Mouse (Mus musculus) kidney, postnatal 10 days (tissue): ENCODE results near the gene Mtch1.
"Not testable (repeated sequence)": the region's sequence is repeated elsewhere in the genome, so short reads cannot be mapped to it uniquely, and the experiment has no call there.

Source experiments
- DNase-seq: peaks from one replicate; pipeline ENCODE4 v3.0.0; 2021; ENCODE audit warnings: mixed read lengths

The Mtch1 gene

GRCm38 (mm10) chr17:29347645-29348256 is at the start of gene Mtch1:
Gene Mtch1, minus strand, starts transcription at chr17:29347934.
- DNase-seq, result peak; percentile 100

- DNase-seq, result peak; percentile 90
Observed at GRCm38 (mm10) chr17:29396821-29397242, 49.1 kb upstream of the Mtch1 start.

DNA sequence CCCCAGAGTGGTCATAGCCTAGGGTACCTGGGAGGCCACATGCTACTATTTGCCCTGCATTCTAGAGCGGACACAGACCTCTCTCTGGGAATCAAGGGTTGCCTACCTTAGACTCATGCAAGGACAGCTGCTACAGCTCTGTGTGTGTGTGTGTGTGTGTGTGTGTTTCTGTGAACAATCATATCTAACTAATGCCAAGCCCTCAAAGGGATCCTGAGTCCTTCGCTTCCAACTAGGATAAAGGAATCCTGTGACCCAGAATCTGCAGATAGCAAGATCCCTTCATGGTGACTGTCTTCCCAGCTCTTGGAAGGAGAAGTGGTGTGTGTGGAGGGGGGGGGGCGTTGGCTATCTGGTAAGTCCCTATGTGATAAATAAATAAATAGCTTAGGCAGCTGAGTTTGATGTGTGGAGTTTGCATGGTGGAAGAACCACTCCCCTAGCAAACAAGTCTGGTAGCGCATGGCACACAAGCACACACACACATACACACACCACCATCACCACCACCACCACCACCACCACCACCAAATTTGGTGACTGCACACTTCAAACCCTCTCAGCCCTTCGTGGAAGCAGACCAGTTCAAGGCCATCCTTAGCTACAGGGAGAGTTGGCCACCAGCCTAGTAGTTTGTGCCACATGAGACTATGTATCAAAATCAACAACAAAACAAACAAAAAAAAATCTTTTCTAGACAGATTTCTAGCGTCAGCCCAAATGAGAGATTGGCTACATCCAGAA is 48.5 kb upstream of the Mtch1 start:
- no peak for DNase-seq

DNA sequence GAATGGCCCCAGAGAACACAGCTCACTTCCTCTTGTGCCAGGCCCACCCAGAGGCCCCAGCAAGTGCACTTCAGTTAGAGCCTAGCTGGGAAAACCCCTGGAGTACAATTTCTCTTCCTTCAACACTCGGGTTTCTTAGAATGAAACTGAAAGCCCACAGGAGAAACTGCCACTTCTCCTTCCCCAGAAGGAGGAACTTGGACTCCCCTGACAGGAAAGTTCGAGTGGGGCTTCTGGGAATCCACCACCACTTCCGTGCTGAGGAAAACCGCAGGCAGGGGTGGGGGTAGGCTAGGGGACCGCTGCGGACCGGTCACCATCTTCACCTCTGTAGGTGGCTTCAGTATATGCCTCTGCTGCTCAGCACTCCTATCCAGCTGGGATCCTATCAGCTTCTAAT is 47.6 kb upstream of the Mtch1 start:
- no peak for DNase-seq

- DNase-seq, result not testable (repeated sequence)
Observed at GRCm38 (mm10) chr17:29394761-29395160, 47.0 kb upstream of the Mtch1 start.

- DNase-seq, result no peak
Observed at GRCm38 (mm10) chr17:29394106-29394760, 46.5 kb upstream of the Mtch1 start.

- DNase-seq, result no peak
Observed at GRCm38 (mm10) chr17:29393335-29394089, 45.8 kb upstream of the Mtch1 start.

DNA sequence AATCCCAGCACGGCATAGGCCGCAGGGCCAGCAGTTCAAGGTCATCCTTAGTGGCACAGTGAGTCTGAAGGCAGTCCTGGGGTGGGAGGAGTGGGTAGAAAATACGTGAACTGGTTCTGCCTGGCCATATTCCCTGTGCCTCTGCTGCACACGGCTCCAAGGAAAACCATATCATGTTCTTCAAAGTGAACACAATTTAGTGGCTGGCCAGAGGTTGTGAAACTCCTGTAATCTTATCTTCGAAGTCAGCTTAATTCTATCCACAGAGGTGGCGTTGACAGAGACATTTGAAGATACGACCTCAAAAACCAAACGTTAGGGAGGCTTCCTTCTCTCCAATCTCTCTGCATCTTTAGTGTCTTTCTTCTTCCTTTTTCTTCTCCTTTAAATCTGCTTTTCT is 43.5 kb upstream of the Mtch1 start:
- DNase-seq, result no peak

DNA sequence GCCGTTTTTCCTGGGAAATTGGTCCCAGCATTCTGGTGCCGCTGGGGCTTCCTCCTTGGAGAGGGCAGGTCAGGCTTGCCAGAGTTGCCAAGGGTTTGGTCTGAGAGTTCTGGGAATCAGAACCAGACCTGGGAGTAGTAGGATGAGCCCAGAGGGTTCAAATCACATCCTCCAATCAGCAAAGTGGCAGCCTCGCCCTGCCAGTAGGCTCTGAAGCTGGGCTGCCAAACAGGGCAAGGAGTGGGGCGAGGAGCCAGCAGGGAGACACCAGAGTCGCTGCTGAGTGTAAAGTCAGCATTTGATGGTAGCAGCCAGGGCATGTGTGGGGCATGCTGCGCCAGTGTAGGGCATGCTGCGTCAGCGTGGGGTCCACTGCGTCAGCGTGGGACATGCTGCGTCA is 41.2 kb upstream of the Mtch1 start:
- DNase-seq, result no peak

DNA sequence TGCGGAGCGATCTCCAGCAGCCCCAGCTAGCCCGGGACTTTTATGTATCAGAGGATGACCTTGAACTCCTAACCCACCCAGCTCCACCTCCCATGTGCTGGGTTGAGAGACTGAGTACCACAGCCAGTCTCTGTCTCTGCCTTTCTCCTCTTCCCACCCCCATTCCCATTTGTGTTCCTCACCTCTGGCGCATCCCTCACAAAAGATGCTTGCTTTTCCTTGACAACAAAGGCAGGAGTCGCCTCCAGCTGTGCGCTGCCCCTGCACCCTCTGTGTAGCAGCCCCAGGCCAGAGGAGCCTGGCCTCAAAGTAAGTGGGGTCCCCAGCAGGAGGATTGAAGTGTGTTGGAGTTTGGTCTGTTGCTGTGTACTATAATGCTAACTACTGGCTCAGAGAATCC is 38.0 kb upstream of the Mtch1 start:
- no peak for DNase-seq

- peak; percentile 77 for DNase-seq
Observed at GRCm38 (mm10) chr17:29384850-29385438, 37.2 kb upstream of the Mtch1 start.

GRCm38 (mm10) chr17:29383923-29384322 is 36.2 kb upstream of the Mtch1 start:
- no peak for DNase-seq

DNA sequence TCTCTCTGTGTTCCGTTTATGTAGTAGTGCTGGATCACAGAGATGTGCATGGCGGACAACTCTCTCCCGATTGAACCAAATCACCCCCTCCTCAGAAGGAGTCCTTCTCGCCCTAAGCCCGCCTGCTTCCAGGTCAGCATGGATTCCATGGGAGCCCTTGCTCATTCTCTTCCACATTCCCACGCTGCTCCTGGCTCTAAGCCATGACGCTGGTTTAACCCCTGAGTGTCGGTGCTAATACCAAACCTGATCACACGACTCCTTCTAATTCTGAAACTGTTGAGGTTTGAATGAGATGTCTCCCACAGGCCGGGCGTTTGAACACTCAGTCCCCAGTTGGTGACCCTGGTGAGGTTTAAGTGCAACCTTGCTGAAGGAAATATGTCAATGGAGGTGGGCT is 34.7 kb upstream of the Mtch1 start:
- peak; percentile 51 for DNase-seq

DNA sequence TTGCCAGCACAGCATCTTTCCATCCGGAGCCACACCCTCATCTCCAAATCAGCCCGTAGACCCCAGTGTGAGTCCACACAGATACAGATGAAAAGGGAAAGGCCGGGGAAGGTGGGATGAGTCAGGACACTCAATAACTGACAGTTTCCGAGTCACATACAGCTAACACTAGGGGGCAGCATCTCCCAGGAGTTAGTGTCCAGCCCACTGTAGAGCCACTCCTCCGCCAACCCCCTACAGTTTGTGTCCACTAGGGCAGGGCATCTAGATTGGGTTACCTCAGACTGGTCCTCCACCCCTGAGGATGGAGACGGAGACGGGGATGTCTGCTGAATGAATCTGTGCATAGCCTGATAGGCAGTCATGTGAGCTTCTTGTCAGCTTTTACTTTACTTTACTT is 33.7 kb upstream of the Mtch1 start:
- peak; percentile 86 for DNase-seq

- DNase-seq, result no peak
Observed at GRCm38 (mm10) chr17:29380241-29380640, 32.5 kb upstream of the Mtch1 start.

- no peak for DNase-seq
Observed at GRCm38 (mm10) chr17:29378056-29378455, 30.3 kb upstream of the Mtch1 start.

DNA sequence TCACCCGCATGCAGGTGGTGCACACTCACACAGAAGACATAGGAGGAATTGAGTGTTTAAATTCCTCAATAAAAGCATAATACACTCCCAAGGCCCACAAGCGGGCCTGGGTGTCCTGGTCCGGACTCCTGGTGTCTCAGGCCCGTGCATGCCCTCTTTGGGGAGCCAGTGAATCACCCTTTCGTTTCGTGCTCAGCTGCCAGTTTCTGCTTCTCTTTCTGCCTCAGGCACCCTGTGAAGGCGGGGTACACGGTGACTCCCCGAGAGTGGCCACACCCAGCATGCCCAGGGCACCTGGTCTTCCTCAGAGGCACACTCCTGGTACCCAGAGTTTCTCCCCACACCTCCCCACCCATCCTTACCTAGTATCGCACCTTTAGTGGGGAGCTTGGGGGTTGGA is 28.1 kb upstream of the Mtch1 start:
- no peak for DNase-seq

DNA sequence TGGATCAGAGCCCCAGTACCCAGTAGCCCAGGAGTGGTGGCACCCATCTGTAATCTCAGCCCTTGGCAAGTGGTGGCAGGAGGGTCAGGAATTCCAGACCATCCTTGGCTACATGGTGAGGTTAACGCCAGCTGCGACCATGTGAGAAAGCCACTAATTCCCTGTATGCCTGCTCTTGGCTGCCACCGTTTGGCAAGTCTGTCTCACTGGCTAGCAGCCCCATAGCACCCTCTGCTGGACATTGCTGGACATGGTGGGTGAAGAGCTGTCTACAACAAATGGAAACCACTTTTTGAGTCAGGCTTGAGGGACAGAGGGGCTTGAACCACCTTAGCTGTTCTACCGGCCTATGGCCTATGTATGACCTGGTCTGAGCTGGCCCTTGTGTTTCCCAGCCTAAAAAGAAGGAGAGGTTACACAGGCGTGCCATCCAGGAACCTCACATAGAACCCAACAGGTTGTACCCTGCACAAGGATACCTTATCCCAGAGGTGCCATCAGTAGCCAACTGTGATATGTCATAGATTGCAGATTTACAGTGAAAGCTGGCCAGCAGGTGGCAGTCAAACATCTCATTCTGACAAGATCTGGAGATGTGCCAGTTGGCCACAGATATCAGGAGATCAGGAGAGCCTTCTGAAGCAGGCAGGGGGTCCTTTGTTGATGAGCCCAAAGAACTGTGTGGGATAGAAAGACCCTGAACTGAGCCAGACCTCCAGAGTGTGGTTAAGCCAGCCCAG is 23.4 kb upstream of the Mtch1 start:
- peak; percentile 97 for DNase-seq

GRCm38 (mm10) chr17:29368726-29369125 is 21.0 kb upstream of the Mtch1 start:
- peak; percentile 56 for DNase-seq

DNA sequence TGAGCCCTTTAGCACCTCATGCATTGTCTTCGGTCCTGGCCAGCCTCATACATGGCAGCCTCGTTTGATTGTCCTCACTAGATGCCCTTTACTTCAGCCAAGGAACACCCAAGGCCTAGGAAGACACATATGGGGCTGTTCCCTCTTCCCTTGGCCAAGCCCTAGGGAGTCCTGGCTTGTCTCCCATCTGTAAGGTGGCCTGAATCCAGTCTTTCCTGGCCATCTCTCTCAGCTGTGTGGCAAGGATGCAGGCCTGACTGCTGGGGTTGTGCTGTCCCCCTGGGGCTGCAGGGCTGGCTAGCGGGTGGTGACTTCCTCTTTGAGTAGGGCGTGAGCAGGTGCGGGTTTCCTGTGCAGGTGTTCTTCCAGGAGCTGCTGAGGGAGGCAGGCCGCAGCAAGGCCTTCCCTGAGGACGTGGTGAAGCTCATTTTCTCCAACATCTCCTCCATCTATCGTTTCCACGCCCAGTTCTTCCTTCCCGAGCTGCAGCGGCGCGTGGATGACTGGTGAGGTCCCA is 17.4 kb upstream of the Mtch1 start:
- DNase-seq, result no peak

- no peak for DNase-seq
Observed at GRCm38 (mm10) chr17:29363109-29363508, 15.4 kb upstream of the Mtch1 start.
